Mouse (Mus musculus) urinary bladder, postnatal 14 days (tissue): ENCODE measurements around the gene Erv3.
"Not testable (repeated sequence)": the region's sequence is repeated elsewhere in the genome, so short reads cannot be mapped to it uniquely, and the experiment has no call there.

Experiments used
- DNase-seq: peaks from one replicate; pipeline ENCODE4 v3.0.0; 2021; ENCODE audit warnings: low spot score

Erv3 gene

DNA sequence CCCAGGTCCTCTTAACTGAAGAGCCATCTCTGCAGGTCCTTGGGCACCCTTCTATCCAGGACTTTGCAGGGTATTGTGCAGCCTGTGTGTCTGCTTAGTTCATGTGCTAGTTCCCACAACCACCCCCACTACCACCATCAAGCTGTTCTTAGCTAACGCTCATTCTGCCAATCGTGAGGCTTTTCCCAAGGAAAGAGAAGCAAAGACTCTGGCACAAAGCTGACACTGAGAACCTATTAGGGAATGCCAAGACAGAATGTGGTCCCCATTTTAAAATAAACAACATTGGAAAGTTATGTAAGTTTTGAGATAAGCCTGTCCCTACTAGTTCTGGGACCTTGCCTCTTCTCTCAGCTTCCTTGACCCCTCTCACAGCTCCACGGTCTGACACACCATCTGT is 3.9 kb upstream of the Erv3 start:
- no peak for DNase-seq

DNA sequence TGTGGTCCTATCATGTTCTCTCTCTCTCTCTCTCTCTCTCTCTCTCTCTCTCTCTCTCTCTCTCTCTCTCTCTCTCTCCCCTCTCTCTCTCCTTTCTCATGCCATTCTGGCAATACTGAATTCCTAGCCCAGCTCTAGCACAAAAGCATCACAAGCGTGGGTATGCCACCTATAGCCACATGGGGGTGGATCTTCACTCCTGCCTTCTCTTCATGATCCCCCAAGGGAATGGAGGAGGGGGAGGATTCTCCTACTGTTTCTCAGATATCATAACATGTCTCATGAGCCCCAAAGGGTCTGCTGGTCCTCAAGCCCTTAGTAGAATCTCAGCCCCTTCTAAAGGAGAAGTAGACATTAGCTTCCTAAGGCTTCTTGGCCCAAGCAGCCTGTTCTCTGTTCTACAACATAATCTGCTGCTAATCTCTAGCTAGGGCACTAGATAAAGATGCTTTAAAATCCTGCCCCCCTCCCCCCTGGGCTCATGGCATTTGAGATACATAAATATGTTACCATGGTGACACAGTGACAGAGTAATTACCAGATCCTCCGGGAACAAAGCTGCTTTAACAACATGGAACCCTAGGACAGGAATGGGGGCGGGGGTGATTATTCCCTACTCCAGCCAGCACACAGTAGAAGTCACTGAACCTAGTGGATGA is 3.2 kb upstream of the Erv3 start:
- no peak for DNase-seq

DNA sequence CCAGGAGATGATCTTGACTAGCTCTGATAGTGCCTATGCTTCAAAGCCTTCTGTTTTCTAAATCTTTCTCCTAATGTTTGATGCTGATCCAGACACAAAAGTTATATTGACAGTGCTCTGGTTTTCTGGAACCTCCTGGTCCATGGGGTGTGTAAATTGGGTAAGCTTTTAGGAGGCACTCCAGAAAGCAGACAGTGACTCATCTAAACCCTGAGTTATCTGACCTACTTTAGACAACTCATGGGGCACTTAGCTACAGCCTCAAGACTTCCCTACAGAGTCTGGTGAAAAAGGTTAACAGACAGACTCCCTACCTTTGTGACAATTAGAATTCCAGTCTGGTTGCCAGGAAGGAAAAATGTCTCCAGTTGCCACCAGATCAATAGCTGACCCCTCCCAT is 1.7 kb downstream of the Erv3 start:
- DNase-seq: no peak

GRCm38 (mm10) chr2:131853719-131854118 is 5.8 kb downstream of the Erv3 start:
- no peak for DNase-seq

DNA sequence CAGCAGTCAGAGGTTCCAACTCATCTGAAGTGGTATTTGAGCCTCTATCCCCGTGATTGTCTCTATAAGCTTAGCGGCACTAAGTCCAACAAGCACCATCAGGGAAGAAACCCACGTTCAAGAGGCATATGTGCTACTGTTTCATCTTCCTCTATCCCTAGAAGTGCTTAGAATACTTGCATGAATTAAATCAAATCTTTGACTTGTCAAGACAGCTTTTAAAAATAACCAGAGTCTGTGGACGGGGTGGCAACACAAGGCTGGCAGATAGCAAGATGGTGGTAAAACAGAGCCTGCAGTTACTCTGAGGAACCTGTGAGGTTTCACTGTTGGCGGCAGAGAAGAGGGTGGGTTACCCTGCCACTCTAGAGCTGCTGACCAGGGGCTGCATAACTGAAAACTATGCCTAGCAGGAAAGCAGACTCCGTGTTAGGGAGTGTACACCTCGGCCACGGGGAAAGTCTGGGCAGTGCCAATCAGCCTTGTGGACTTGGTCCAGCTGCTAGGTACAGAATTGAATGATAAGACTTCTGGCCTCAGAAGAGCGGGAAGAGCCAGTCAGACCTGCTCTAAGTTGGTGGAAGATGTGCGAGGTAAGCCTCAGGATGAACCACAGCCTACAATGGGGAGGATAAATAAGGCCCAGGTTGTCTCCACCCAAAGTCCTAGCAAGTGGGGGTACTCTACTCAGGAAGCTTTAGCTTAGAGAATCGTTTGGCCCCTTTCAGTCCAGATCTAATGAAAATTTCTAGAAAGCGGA is 8.0 kb downstream of the Erv3 start:
- no peak for DNase-seq

DNA sequence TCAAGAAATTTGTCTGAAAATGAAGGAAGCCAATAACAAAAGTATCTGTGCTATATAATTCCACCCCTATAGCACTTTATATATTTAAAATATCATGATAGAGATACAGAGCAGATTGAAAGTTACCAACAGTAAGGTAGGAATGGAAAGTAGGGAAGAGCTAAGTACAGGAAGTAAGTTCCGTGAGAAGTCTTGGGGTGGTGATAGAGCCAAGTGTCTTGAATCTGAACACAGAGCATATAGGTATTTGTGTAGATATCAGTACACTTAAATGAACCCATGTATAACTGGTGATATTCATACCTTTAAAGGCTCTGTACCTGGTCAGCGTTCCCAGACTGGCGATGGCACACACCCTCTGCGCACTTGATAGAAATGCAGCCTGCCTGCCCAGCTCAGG is 9.5 kb downstream of the Erv3 start:
- no peak for DNase-seq

DNA sequence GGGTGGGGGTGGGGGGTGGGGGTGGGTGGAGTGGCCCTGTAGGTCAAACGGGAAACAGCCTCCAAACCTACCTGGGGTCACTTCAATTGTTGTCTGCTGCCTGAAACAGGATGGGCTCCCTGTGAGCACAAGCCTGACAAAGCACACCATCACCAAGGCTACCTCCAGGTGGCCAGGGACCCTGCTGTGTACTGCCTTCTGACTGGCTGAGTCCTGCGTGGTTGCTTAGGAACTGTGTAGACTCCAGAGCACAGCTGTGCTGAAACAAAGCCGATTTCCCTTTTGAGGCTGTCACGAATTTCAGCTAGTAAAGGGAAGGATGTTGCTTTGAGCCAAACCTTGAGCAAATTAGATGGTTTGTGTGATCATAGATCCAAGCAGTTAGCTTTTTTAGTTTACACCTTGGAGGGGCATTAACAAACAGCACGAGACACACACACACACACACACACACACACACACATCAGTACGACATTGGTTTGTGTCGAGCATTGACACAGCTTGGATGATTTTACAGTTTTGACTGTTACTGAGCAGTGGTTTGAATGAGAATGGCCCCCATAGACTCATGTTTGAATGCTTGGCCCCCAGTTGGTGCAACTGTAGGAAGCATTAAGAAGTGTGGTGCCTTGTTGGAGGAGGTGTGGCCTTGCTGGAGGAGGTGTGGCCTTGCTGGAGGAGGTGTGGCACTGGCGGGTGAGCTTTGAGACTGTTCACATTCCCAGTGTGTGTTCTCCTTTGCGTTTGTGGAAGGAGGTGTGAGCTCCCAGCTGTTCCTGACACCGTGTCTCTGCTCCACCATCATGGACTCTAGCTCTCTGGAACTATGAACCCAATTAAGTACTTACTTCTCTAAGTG is 11.8 kb downstream of the Erv3 start:
- no peak for DNase-seq

- no peak for DNase-seq
Measured at GRCm38 (mm10) chr2:131846811-131847210, 12.7 kb downstream of the Erv3 start.

GRCm38 (mm10) chr2:131846132-131846710 is 13.3 kb downstream of the Erv3 start:
- no peak for DNase-seq

DNA sequence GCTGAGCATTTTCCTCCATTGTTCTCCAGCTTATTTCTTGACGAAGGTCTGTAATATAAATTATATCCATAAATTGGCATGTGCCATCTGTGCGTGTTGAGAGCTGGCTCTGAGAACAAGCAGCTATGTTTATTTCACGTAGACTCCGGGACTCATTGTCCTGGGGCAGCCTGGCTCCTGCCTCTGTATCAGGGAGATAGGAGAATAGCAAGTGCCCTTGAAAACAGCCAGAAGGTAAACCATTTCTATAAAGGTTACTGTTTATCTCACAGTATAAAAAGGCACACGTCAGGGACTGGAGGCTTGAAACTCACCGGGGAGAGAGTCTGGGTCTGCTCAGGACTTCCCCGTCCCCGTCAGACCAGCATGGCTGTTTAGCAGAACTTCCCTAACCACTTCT is 13.9 kb downstream of the Erv3 start:
- no peak for DNase-seq

DNA sequence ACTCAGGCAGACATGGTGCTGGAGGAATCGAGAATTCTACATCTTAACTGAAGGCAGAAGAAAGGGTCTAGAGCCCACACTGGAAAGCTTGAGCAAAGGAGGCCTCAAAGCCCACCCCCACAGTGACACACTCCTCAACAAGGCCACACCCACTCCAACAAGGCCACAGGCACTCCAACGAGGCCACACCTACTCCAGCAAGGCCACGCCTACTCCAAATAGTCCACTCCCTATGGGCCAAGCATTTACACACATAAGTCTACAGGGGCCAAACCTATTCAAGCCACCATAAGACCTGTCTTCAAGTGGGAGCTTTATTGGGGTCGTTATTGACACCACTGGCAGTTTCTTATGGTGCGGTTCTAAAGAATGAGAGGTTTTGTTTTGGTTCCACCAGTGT is 17.0 kb downstream of the Erv3 start:
- DNase-seq: no peak

GRCm38 (mm10) chr2:131841321-131841693 is 18.2 kb downstream of the Erv3 start:
- no peak for DNase-seq

- DNase-seq: no peak
Measured at GRCm38 (mm10) chr2:131840611-131841320, 18.8 kb downstream of the Erv3 start.

DNA sequence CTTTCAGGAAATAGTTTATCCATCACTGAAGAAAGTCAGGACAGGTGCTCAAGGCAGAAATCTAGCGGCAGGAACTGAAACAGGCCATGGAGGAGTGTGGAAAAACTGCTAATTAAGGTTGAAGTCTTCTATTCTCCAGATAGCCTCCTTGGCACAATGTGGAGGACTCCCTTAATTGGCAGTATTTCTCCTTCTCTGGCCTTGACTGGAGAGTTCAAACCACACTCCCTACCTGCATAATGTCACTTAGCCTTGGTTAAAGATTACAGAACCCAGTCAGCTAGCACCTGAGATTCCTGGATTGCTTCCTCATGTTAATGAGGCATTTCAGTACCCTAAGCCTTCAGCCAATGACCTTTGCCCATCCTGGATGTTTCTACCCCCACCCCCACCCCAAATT is 25.3 kb downstream of the Erv3 start:
- DNase-seq: no peak

- no peak for DNase-seq
Measured at GRCm38 (mm10) chr2:131831861-131832260, 27.7 kb downstream of the Erv3 start.

DNA sequence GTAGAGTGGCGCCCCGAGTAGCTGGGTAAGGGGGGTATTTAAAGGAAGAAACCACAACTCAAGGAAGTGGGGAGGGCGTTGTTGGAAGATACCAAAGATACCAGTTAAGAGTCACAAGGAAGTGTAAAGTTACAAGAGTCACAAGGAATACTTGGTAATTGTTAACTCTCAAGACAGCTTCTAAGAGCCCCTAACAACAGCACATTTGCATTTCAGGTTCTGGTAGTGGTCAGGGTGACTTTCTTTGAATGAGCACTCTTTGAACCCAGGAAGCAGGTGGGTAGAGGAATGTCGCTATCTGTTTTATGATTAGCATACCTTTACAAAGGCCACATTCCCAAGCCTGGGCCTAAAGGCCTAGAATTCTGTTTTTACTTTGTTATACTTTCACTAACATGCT is 28.6 kb downstream of the Erv3 start:
- DNase-seq: not testable (repeated sequence)

GRCm38 (mm10) chr2:131827999-131828975 is 31.3 kb downstream of the Erv3 start:
- DNase-seq: peak; percentile 49

DNA sequence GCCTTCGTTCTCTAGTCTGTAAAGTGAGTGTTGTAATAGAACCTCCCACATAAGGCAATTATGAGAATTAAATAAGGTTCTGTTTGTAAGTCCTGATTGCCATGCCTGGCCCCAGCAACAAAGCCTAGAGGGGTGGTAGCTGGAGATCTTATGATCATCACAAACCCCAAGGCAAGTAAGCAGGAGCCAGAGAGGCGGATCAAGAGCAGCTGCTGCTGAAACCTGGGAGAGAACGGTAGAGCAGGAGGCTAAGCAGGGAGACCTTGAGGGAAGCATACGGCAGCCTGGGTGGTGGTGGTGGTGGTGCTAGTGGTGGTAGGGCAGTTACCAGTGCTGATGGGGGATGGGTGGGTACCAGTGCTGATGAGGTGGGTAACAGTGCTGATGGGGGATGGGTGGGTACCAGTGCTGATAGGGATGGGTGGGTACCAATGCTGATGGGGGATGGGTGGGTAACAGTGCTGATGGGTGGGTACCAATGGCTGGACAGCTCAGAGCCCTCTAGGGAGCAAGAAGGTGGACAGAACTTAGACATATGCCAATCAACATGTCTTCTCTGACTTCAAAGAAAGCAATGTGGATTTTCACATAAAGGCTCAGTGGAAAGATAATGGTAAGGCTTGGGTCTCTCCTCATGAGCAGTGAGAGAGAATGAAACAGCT is 32.4 kb downstream of the Erv3 start:
- DNase-seq: no peak

DNA sequence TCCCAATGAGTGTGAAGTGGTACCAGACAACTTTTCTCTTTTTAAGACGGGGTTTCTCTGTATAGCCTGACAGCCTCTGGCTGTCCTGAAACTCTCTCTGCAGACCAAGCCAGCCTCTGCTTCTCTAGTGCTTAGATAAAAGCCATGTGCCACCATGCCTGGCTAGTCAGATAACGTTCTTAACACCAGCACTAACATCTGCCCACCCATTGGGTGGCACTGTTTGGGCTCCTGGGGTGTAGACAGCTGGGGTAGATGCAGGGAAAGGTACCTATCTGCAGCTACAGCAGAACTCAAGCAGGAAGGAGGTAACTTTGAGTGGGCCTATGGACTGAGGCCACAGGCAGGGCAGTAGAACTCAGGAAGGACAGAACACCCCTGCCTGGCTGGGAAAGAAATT is 34.0 kb downstream of the Erv3 start:
- no peak for DNase-seq

GRCm38 (mm10) chr2:131823931-131824330 is 35.6 kb downstream of the Erv3 start:
- DNase-seq: no peak
